Mouse (Mus musculus): ENCODE measurements around the gene Pipox. TPM values are rescaled to one million over a fixed set of nuclear protein-coding genes. Genes with fewer than 3 reads are reported as not detected.

The Pipox gene
- polyA plus RNA-seq, 1 experiment from 2014 or later: 6.0 TPM

DNA sequence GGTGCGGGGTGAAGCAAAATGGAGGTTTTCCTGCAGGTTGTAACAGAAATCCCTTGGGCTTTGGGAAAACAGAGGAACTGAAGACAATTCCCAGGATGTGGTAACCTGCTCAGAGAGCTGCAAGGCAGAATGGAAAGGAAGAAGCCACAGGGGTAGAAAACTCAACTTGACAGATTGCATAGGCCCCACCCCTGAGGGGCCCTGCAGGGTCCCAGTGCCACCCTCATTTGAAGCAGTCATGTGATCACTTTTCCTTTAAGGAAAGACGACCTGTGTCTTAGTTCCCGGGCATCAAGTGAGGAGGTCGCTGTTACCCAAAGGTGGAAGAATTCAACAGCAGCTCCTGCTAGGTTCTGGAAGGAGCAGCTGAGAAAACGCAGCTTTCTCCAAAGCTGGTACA is 1.0 kb downstream of the Pipox start:
- no peak overlapping the region for H3K4me3 ChIP-seq (ENCODE audit: low read depth, low read length)
- 0 out of 2 replicates have a peak overlapping the region, but pooled peaks have one; percentile 36 for H3K9ac ChIP-seq (ENCODE audit: low read depth, low read length)
- peak overlapping the region; percentile 85 for H3K27ac ChIP-seq (ENCODE audit: low read length)
- H3K27me3 ChIP-seq (ENCODE audit: control insufficient read depth, insufficient read depth, low read depth, low read length): no peaks in the 10 kb centered on the region
- H3K36me3 ChIP-seq (ENCODE audit: control insufficient read depth, insufficient read depth, low read length): no peaks in the 10 kb centered on the region
- H3K4me2 ChIP-seq (ENCODE audit: low read length): peak overlapping the region; percentile 16
- no peaks in the 10 kb centered on the region for H3K9me3 ChIP-seq (replicated peaks; ENCODE audit: control insufficient read depth, low read length, poor library complexity, severe bottlenecking)
- 8% methylated on average over 5 of the region's 5 CpGs for WGBS
- ATAC-seq: no peak
- H3K4me1 ChIP-seq (ENCODE audit: control insufficient read depth, insufficient read depth, low read length): peaks cover 60% of the 10 kb centered on the region

- ATAC-seq: no peak
- no peak overlapping the region for H3K4me2 ChIP-seq (ENCODE audit: low read length)
- no peak overlapping the region for H3K4me3 ChIP-seq (ENCODE audit: low read depth, low read length)
- no peaks in the 10 kb centered on the region for H3K27me3 ChIP-seq (ENCODE audit: control insufficient read depth, insufficient read depth, low read depth, low read length)
- no peaks in the 10 kb centered on the region for H3K9me3 ChIP-seq (replicated peaks; ENCODE audit: control insufficient read depth, low read length, poor library complexity, severe bottlenecking)
- no peak overlapping the region for H3K9ac ChIP-seq (ENCODE audit: low read depth, low read length)
- WGBS: 68% methylated on average over 2 of the region's 2 CpGs
- H3K36me3 ChIP-seq (ENCODE audit: control insufficient read depth, insufficient read depth, low read length): no peaks in the 10 kb centered on the region
- no peak overlapping the region for H3K27ac ChIP-seq (ENCODE audit: low read length)
- peaks cover 60% of the 10 kb centered on the region for H3K4me1 ChIP-seq (ENCODE audit: control insufficient read depth, insufficient read depth, low read length)
These were observed 3.1 kb downstream of the Pipox start for GRCm38 (mm10) chr11:77890648-77891258.

DNA sequence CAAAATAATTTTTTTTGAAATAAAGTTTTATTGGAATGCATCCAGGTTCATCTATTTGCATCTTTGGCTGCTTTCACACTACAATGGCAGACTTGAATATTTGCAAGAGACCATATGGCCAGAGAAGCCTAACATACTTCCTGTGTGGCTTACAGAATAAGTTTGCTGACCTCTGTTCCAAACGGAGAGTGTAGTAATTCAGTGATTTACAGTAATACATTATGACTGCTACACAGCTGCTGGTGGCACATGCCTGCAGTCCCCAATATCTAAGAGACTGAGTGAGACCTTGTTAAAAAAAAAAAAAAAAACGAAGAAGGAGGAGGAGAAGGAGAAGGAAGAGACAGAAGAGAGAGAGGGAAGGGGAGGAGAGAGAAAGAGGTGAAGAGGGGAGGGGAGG is 4.4 kb downstream of the Pipox start:
- ATAC-seq: no peak
- Histone ChIP-seq H3K27ac (ENCODE audit: low read length) (no peak overlapping the region), H3K4me2 (ENCODE audit: low read length) (no peak overlapping the region), H3K27me3 (ENCODE audit: control insufficient read depth, insufficient read depth, low read depth, low read length) (no peaks in the 10 kb centered on the region), H3K4me1 (ENCODE audit: control insufficient read depth, insufficient read depth, low read length) (peaks cover 62% of the 10 kb centered on the region), H3K9ac (ENCODE audit: low read depth, low read length) (no peak overlapping the region), H3K9me3 (replicated peaks; ENCODE audit: control insufficient read depth, low read length, poor library complexity, severe bottlenecking) (no peaks in the 10 kb centered on the region), H3K36me3 (ENCODE audit: control insufficient read depth, insufficient read depth, low read length) (no peaks in the 10 kb centered on the region), H3K4me3 (ENCODE audit: low read depth, low read length) (no peak overlapping the region)
- 44% methylated on average over 1 of the region's 2 CpGs for WGBS

DNA sequence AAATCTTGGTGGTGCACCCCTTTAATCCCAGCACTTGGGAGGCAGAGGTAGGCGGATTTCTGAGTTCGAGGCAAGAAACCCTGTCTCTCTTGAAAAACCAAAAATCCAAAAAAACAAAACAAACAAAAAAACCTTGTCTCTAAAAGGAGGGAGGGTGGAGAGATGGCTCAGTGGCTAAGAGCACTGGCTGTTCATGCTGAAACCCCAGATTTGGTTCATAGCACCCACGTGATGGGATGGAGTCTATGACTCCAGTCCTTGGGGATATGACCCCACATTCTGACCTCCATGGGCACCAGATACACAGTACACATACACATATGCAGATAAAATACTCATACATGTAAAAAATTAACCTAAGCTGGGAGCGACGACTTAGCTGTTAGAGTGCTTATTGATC is 5.0 kb downstream of the Pipox start:
- no peak overlapping the region for H3K4me3 ChIP-seq (ENCODE audit: low read depth, low read length)
- no peaks in the 10 kb centered on the region for H3K36me3 ChIP-seq (ENCODE audit: control insufficient read depth, insufficient read depth, low read length)
- no peak overlapping the region for H3K9ac ChIP-seq (ENCODE audit: low read depth, low read length)
- H3K4me2 ChIP-seq (ENCODE audit: low read length): no peak overlapping the region
- no peaks in the 10 kb centered on the region; the same call in 1 of the 2 replicates for H3K27me3 ChIP-seq (ENCODE audit: control insufficient read depth, insufficient read depth, low read depth, low read length)
- H3K27ac ChIP-seq (ENCODE audit: low read length): no peak overlapping the region
- peaks cover 61% of the 10 kb centered on the region for H3K4me1 ChIP-seq (ENCODE audit: control insufficient read depth, insufficient read depth, low read length)
- ATAC-seq: no peak
- no peaks in the 10 kb centered on the region for H3K9me3 ChIP-seq (replicated peaks; ENCODE audit: control insufficient read depth, low read length, poor library complexity, severe bottlenecking)
- WGBS: 92% methylated on average over 5 of the region's 5 CpGs

GRCm38 (mm10) chr11:77887373-77887960 is 6.4 kb downstream of the Pipox start:
- peaks cover 47% of the 10 kb centered on the region for H3K4me1 ChIP-seq (ENCODE audit: control insufficient read depth, insufficient read depth, low read length)

DNA sequence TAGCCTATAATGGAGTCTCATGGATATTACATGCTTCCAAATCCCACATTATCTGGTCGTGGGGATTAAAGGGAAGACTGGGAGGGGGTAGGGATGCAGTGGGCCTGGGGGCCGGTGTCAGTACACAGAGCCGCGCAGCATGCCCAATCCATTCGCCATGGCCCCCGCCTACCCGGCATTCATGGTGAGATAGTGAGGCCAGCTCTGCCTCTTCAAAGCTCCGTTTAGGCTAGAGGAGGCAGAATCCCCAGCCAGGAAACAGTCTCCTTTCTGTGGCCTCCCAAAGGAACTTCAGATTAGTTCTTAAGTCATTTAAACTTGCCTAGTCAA is 8.7 kb downstream of the Pipox start:
- Histone ChIP-seq H3K4me1 (ENCODE audit: control insufficient read depth, insufficient read depth, low read length) (peaks cover 41% of the 10 kb centered on the region), H3K4me2 (ENCODE audit: low read length) (0 out of 2 replicates have a peak overlapping the region, but pooled peaks have one; percentile 7), H3K27me3 (ENCODE audit: control insufficient read depth, insufficient read depth, low read depth, low read length) (no peaks in the 10 kb centered on the region; the same call in none of the 2 replicates), H3K9me3 (replicated peaks; ENCODE audit: control insufficient read depth, low read length, poor library complexity, severe bottlenecking) (no peaks in the 10 kb centered on the region), H3K36me3 (ENCODE audit: control insufficient read depth, insufficient read depth, low read length) (no peaks in the 10 kb centered on the region), H3K9ac (ENCODE audit: low read depth, low read length) (peak overlapping the region; percentile 1; the same call in 1 of the 2 replicates), H3K27ac (ENCODE audit: low read length) (0 out of 2 replicates have a peak overlapping the region, but pooled peaks have one; percentile 12), H3K4me3 (ENCODE audit: low read depth, low read length) (no peak overlapping the region)
- 19% methylated on average over 8 of the region's 8 CpGs for WGBS
- peak; percentile 72 for ATAC-seq

More at GRCm38 (mm10) chr11:77887373-77887960, 6.4 kb downstream of the Pipox start:
- H3K27me3 ChIP-seq (ENCODE audit: control insufficient read depth, insufficient read depth, low read depth, low read length): no peaks in the 10 kb centered on the region; the same call in 1 of the 2 replicates
- H3K36me3 ChIP-seq (ENCODE audit: control insufficient read depth, insufficient read depth, low read length): no peaks in the 10 kb centered on the region
- peak overlapping the region; percentile 52; the same call in 1 of the 2 replicates for H3K9ac ChIP-seq (ENCODE audit: low read depth, low read length)
- H3K9me3 ChIP-seq (replicated peaks; ENCODE audit: control insufficient read depth, low read length, poor library complexity, severe bottlenecking): no peaks in the 10 kb centered on the region
- peak overlapping the region; percentile 31 for H3K4me2 ChIP-seq (ENCODE audit: low read length)
- ATAC-seq: peak; percentile 71
- peak overlapping the region; percentile 80 for H3K27ac ChIP-seq (ENCODE audit: low read length)
- no peak overlapping the region for H3K4me3 ChIP-seq (ENCODE audit: low read depth, low read length)
- 16% methylated on average over 17 of the region's 17 CpGs for WGBS

DNA sequence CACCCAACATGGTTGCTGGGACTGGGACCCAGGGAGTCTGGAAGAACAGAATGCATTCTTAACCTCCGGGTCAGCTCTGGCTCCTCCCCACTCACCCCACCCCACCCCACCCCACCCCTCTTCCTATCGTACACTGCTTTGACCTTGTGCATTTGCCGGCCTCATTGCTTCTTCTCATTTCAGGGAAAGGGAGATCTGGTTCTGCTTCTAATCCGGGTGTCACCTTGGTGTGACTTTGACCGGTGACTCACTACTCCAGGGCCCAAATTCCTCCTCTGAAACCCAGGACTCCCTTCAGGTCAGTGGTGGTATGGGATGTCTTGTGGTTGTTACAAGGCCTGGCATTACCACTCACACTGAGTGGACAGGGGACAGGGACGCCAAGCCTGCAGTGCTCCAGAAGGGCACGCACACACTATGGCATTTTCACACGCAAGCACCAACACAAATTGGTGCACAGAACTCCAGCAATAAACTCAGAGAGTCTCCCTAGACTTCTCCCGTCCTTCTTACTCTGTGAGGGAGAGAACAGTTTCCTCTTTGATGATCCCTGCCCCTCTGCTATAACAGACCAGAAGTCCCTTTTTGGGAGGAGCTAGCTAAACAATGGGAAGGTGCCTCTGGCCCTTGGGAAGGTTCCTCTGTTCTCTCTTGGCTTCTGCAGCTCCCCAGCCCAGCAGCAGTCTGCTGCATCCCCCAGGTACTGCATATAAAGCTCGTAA is 9.2 kb downstream of the Pipox start:
- 30% methylated on average over 10 of the region's 10 CpGs for WGBS
- H3K4me1 ChIP-seq (ENCODE audit: control insufficient read depth, insufficient read depth, low read length): peaks cover 41% of the 10 kb centered on the region

DNA sequence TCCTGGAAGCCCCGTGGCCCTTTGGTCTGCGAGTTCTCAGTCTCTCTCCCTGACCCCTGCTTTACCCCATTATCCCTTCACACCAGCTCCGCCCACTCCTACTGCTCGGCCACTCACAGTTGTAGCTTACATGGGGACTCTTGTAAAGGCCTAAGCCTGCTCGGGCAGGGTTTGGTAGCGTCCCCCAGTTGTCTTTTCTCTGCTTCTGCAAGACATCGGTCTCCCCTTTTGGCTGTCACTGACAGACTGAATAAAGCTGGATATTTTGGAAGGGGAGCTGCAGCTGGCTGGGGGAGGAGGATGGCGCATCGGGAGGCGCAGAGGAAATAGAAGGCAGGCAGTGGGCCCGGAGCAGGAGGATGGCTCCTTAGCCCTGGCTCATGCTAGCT is 17.1 kb downstream of the Pipox start:
- Histone ChIP-seq H3K9ac (ENCODE audit: low read depth, low read length) (peak overlapping the region; percentile 18; the same call in 1 of the 2 replicates), H3K36me3 (ENCODE audit: control insufficient read depth, insufficient read depth, low read length) (no peaks in the 10 kb centered on the region), H3K4me2 (ENCODE audit: low read length) (no peak overlapping the region), H3K27ac (ENCODE audit: low read length) (peak overlapping the region; percentile 63), H3K9me3 (replicated peaks; ENCODE audit: control insufficient read depth, low read length, poor library complexity, severe bottlenecking) (no peaks in the 10 kb centered on the region), H3K4me3 (ENCODE audit: low read depth, low read length) (no peak overlapping the region), H3K4me1 (ENCODE audit: control insufficient read depth, insufficient read depth, low read length) (peaks cover 40% of the 10 kb centered on the region), H3K27me3 (ENCODE audit: control insufficient read depth, insufficient read depth, low read depth, low read length) (no peaks in the 10 kb centered on the region; the same call in 1 of the 2 replicates)
- WGBS: 40% methylated on average over 11 of the region's 11 CpGs
- no peak for ATAC-seq

More for the DNA sequence above, 9.2 kb downstream of the Pipox start:
- Histone ChIP-seq H3K4me3 (ENCODE audit: low read depth, low read length) (no peak overlapping the region), H3K27ac (ENCODE audit: low read length) (0 out of 2 replicates have a peak overlapping the region, but pooled peaks have one; percentile 12), H3K27me3 (ENCODE audit: control insufficient read depth, insufficient read depth, low read depth, low read length) (no peaks in the 10 kb centered on the region; the same call in none of the 2 replicates), H3K9me3 (replicated peaks; ENCODE audit: control insufficient read depth, low read length, poor library complexity, severe bottlenecking) (no peaks in the 10 kb centered on the region), H3K36me3 (ENCODE audit: control insufficient read depth, insufficient read depth, low read length) (no peaks in the 10 kb centered on the region), H3K9ac (ENCODE audit: low read depth, low read length) (peak overlapping the region; percentile 1; the same call in 1 of the 2 replicates), H3K4me2 (ENCODE audit: low read length) (0 out of 2 replicates have a peak overlapping the region, but pooled peaks have one; percentile 7)
- ATAC-seq: no peak

All from midbrain, embryonic 16.5 days (tissue).